Mouse (Mus musculus) CD4-positive, CD25-positive, alpha-beta regulatory T cell (primary cell): ENCODE data around the gene Pappa. TPM values are rescaled to one million over a fixed set of nuclear protein-coding genes. Genes with fewer than 3 reads are reported as not detected.

Experiments used
- polyA plus RNA-seq: library from polyadenylated mRNA; unstranded; fragments of 100-300 nt; shearing (Covaris generic); gene quantifications from one replicate; pipeline ENCODE4 v1.2.1, GENCODE M21; 2017

Gene Pappa
- not detected for polyA plus RNA-seq

GRCm38 (mm10) chr4:65123741-65124224 is at the start of gene Pappa:
Gene Pappa, plus strand, starts transcription at chr4:65124174.

